Mouse (Mus musculus) MEL-GATA-1-ER (cell line): ENCODE measurements around the gene Gm17509.

Experiments used
- DNase-seq: peaks from one replicate; pipeline ENCODE4 v3.0.0-alpha.2; 2012; ENCODE audit warnings: low read depth; ENCODE audit errors: extremely low read depth

Gene Gm17509

GRCm38 (mm10) chr13:117220501-117221321 lies at the start of gene Gm17509:
Gene Gm17509, minus strand, starts transcription at chr13:117221075.
- no peak for DNase-seq

GRCm38 (mm10) chr13:117267963-117268362 lies 47.1 kb upstream of the Gm17509 start:
- DNase-seq, result no peak

GRCm38 (mm10) chr13:117266156-117266555 lies 45.3 kb upstream of the Gm17509 start:
- no peak for DNase-seq

GRCm38 (mm10) chr13:117260704-117261103 lies 39.8 kb upstream of the Gm17509 start:
- no peak for DNase-seq

GRCm38 (mm10) chr13:117242621-117243020 lies 21.7 kb upstream of the Gm17509 start:
- DNase-seq, result no peak

GRCm38 (mm10) chr13:117242063-117242462 lies 21.2 kb upstream of the Gm17509 start:
- DNase-seq, result peak; percentile 16

GRCm38 (mm10) chr13:117237111-117237510 lies 16.2 kb upstream of the Gm17509 start:
- no peak for DNase-seq

GRCm38 (mm10) chr13:117235530-117236212 lies 14.8 kb upstream of the Gm17509 start:
- no peak for DNase-seq

GRCm38 (mm10) chr13:117234486-117234885 lies 13.6 kb upstream of the Gm17509 start:
- DNase-seq, result no peak

- DNase-seq, result no peak
These were observed 12.9 kb upstream of the Gm17509 start for GRCm38 (mm10) chr13:117233808-117234207.

- no peak for DNase-seq
These were observed 9.7 kb upstream of the Gm17509 start for GRCm38 (mm10) chr13:117230371-117231110.

GRCm38 (mm10) chr13:117225561-117225960 lies 4.7 kb upstream of the Gm17509 start:
- DNase-seq, result no peak

GRCm38 (mm10) chr13:117224901-117225300 lies 4.0 kb upstream of the Gm17509 start:
- DNase-seq, result no peak

- no peak for DNase-seq
These were observed 2.2 kb upstream of the Gm17509 start for GRCm38 (mm10) chr13:117223125-117223524.

- DNase-seq, result no peak
These were observed 889 bp downstream of the Gm17509 start for GRCm38 (mm10) chr13:117219871-117220500.

- DNase-seq, result no peak
These were observed 2.8 kb downstream of the Gm17509 start for GRCm38 (mm10) chr13:117218092-117218491.

- no peak for DNase-seq
These were observed 3.3 kb downstream of the Gm17509 start for GRCm38 (mm10) chr13:117217621-117218020.

GRCm38 (mm10) chr13:117216752-117217363 lies 4.0 kb downstream of the Gm17509 start:
- no peak for DNase-seq

- no peak for DNase-seq
These were observed 4.7 kb downstream of the Gm17509 start for GRCm38 (mm10) chr13:117216126-117216525.

GRCm38 (mm10) chr13:117215481-117215880 lies 5.4 kb downstream of the Gm17509 start:
- DNase-seq, result no peak

GRCm38 (mm10) chr13:117211386-117211875 lies 9.4 kb downstream of the Gm17509 start:
- peak; percentile 23 for DNase-seq
